Mouse (Mus musculus): Measurements from ENCODE around the gene Itpkb. TPM values are rescaled to one million over a fixed set of nuclear protein-coding genes. Genes with fewer than 3 reads are reported as not detected.

The Itpkb gene
- total RNA-seq, 1 experiment from 2014 or later: 15.9 TPM

- no peak for ATAC-seq (replicated peaks; ENCODE audit: low read depth, poor library complexity, severe bottlenecking)
Observed at GRCm38 (mm10) chr1:180390746-180391574, 60.7 kb downstream of the Itpkb start.

- ATAC-seq (replicated peaks; ENCODE audit: low read depth, poor library complexity, severe bottlenecking): no peak
Observed at GRCm38 (mm10) chr1:180391575-180391945, 61.3 kb downstream of the Itpkb start.

GRCm38 (mm10) chr1:180392137-180392798 lies 62.0 kb downstream of the Itpkb start:
- ATAC-seq (replicated peaks; ENCODE audit: low read depth, poor library complexity, severe bottlenecking): no peak

GRCm38 (mm10) chr1:180393017-180393797 lies 62.9 kb downstream of the Itpkb start:
- peak; percentile 85 for ATAC-seq (replicated peaks; ENCODE audit: low read depth, poor library complexity, severe bottlenecking)

GRCm38 (mm10) chr1:180393873-180394272 lies 63.6 kb downstream of the Itpkb start:
- ATAC-seq (replicated peaks; ENCODE audit: low read depth, poor library complexity, severe bottlenecking): no peak

- ATAC-seq (replicated peaks; ENCODE audit: low read depth, poor library complexity, severe bottlenecking): no peak
Observed at GRCm38 (mm10) chr1:180397734-180398133, 67.4 kb downstream of the Itpkb start.

DNA sequence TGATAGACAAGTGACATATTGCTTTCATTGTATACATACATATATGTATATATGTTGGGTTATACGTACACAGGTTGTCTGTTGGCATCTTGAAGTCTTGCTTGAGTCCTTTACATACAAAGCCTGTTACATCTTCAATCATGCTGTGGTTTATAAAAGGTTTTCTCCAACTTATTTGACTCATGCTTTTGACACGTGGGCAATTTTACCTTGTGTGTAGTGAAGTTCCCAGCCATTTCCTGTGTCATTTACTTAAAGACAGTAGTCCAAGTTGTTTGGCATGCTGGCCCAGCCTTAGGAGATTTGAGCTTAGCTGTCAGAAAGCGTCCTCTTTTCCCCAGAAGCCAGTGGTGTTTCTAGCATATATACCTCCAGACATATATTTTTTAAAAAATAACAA lies 68.2 kb downstream of the Itpkb start:
- no peak for ATAC-seq (replicated peaks; ENCODE audit: low read depth, poor library complexity, severe bottlenecking)

DNA sequence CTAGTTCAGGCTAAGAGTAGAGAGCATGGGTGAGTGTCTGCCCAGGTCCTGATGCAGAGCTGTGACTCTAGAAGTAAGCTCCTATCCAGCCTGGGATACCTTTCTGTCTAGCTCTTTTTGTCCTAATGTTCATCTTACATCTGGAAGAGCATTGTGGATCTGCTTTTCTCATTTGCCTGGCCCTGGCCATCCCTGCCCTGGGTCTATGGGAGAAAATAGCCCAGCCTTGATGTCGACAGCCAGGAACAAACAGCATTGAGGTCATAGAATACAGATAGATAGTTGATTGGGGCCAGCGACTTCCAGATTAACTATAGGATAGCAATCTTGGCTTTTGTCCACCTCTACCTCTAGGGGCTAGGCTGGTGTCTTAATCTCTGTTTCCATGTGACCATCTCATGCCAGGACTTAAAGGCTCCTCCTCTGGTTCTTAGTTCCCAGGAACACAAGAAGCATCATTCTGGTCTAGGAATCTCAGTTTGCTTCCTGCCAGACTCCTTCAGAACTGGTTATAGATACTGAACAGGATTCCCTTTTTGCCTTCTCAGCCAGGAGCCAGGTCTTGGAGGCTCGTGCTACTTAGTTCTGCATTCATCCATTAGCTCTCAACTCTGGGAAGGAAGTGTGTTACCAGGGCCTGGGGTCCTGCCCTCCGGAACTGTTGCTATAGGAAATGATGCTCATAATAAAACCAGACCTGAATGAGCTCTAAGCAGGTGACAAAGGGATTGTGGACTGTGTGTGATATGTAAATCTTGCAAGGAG lies 70.6 kb downstream of the Itpkb start:
- ATAC-seq (replicated peaks; ENCODE audit: low read depth, poor library complexity, severe bottlenecking): no peak

DNA sequence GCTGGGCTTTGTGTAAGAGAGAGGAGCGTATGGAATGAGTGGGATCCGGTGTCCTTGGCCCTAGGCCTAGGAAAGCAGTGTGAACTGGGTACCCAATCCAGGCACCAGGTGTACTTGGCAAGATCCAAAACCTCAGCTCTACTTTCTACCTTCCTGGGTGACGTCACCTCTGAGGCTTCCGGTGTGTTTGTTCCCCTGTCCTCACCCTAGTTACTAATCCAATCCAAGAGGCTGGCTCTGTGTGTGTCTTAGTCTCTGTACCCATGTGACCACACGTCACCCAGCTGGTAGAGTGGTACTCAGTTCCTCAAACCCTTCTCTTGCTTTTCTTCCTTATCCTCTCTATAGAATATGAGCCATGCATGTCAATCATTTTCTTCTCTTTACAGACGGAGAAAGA lies 71.4 kb downstream of the Itpkb start:
- peak; percentile 57 for ATAC-seq (replicated peaks; ENCODE audit: low read depth, poor library complexity, severe bottlenecking)

DNA sequence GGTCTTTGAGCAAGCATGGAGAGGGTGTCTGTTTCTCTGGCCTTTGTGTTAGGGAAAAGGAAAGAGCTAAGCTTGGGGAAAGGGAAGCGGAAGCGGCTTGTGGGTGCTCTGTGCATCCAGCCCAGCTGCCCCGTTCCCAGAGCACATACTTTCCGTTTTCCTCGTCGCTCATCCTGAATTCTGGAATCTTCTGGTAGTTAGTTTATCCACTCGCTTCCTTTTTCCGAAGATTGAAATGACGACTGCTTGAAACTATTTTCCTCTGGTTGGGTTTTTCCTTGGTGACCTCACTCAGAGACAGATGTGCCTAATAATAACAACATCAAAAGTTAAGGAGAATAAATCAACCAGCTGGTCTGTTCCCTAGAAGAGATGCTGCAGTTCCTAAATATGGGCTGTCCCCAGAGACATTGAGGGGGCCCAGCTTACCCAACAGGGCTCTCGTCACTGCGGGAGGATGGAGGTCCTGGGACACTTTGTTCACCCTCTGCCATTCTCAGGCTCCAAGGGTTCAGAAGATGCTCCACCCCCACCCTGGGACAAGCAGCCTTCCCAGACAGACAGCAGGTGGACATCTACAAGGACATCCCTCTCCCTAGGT lies 72.3 kb downstream of the Itpkb start:
- ATAC-seq (replicated peaks; ENCODE audit: low read depth, poor library complexity, severe bottlenecking): no peak

- no peak for ATAC-seq (replicated peaks; ENCODE audit: low read depth, poor library complexity, severe bottlenecking)
Observed at GRCm38 (mm10) chr1:180403357-180403693, 73.0 kb downstream of the Itpkb start.

DNA sequence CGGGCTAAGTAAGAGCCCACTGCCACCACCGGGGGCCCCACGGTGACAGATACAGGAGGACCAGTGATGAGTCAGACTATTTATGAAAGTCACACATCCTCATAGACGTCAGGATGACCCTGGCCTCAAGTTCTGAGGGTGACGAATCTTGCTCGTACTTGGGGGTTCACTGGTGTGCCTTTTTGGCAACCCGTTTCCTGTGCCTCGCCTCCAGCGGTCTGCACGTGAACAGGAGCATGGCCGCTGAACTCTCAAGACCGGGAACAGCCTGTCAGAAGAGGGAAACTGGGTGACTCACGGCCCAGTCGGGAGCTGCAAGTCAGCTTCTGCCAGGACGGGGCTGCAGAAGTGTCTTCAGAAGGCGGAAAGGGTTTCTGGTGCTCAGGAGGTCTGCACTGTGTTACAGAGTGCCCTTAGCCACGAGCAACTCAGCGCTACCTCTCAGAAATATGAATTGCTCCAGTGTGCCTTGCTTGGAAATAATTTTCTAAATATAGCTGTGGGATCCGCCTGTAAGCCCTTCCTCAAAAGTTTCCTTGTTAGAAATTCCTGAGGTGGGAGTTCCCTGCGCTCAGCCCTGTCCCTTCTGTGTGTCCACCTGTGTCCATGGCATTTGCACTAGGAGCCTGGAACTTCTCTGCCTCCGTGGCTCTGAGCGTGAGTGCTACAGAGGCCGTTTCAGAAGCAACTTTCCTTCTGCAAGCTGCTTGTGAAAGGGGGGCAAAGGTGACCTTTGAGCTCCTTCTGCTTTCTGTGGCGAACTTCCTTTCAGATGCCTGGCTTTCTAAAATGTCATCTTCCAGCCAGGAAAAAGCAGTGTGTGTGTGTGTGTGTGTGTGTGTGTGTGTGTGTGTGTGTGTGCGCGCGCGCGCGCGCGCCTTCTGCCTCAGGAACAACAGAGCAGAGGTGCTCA lies 73.7 kb downstream of the Itpkb start:
- peak; percentile 76 for ATAC-seq (replicated peaks; ENCODE audit: low read depth, poor library complexity, severe bottlenecking)

GRCm38 (mm10) chr1:180404706-180405105 lies 74.4 kb downstream of the Itpkb start:
- ATAC-seq (replicated peaks; ENCODE audit: low read depth, poor library complexity, severe bottlenecking): no peak

- no peak for ATAC-seq (replicated peaks; ENCODE audit: low read depth, poor library complexity, severe bottlenecking)
Observed at GRCm38 (mm10) chr1:180405576-180406335, 75.5 kb downstream of the Itpkb start.

- ATAC-seq (replicated peaks; ENCODE audit: low read depth, poor library complexity, severe bottlenecking): no peak
Observed at GRCm38 (mm10) chr1:180406336-180407035, 76.2 kb downstream of the Itpkb start.

GRCm38 (mm10) chr1:180407171-180407671 lies 76.9 kb downstream of the Itpkb start:
- 0 out of 2 replicates have a peak, but pooled peaks have one; percentile 37 for ATAC-seq (replicated peaks; ENCODE audit: low read depth, poor library complexity, severe bottlenecking)
